Mouse (Mus musculus) liver, embryonic 11.5 days (tissue): ENCODE measurements at regions not wholly inside any gene's neighbourhood (a gene's known extent, or its start where the extent isn't known, plus 50 kb on each side); places are given as distances from the start of the nearest gene placed in this dataset.

ENCODE experiments used
- ATAC-seq: fragments of 200-750 bp; cut with Nextera tagmentation; replicated peaks from 2 replicates; pipeline ENCODE4 v1.8.0; 2017; ENCODE audit warnings: moderate number of reproducible peaks, mild to moderate bottlenecking, moderate TSS enrichment, moderate library complexity; ENCODE audit not compliant: low FRiP score
- DNase-seq: peaks from one replicate; pipeline ENCODE4 v3.0.0-alpha.2; 2017; ENCODE audit warnings: low spot score
- H3K27ac ChIP-seq: fragments of 300-500 bp; sonication (generic); 2 replicates; pipeline ENCODE4 v1.5.1; 2014; ENCODE audit warnings: mild to moderate bottlenecking, low read depth, low read length, control low read depth
- H3K27me3 ChIP-seq: fragments of 300-500 bp; sonication (generic); replicated peaks from 2 replicates; pipeline ENCODE4 v1.6.1; 2014; ENCODE audit warnings: low read length, mixed read lengths; ENCODE audit not compliant: control insufficient read depth, insufficient read depth
- H3K36me3 ChIP-seq: fragments of 300-500 bp; sonication (generic); 2 replicates; pipeline ENCODE4 v1.6.1; 2014; ENCODE audit warnings: mild to moderate bottlenecking, low read length, moderate library complexity, mixed read lengths; ENCODE audit not compliant: control insufficient read depth, insufficient read depth
- H3K4me1 ChIP-seq: fragments of 300-500 bp; sonication (generic); replicated peaks from 2 replicates; pipeline ENCODE4 v1.6.1; 2014; ENCODE audit warnings: low read length, mixed read lengths; ENCODE audit not compliant: control insufficient read depth, insufficient read depth
- H3K4me2 ChIP-seq: fragments of 300-500 bp; sonication (generic); 2 replicates; pipeline ENCODE4 v1.6.1; 2014; ENCODE audit warnings: mild to moderate bottlenecking, control low read depth, moderate library complexity
- H3K4me3 ChIP-seq: fragments of 300-500 bp; sonication (generic); 2 replicates; pipeline ENCODE4 v1.5.1; 2014; ENCODE audit warnings: low read depth, low read length, control low read depth
- H3K9ac ChIP-seq: fragments of 300-500 bp; sonication (generic); 2 replicates; pipeline ENCODE4 v1.6.1; 2014; ENCODE audit warnings: low read depth, low read length, control low read depth
- H3K9me3 ChIP-seq: fragments of 300-500 bp; sonication (generic); 2 replicates; pipeline ENCODE4 v1.6.1; 2016; ENCODE audit warnings: low read length, inconsistent platforms, mixed read lengths; ENCODE audit not compliant: control insufficient read depth
- WGBS: fragments of 180-500 bp; shearing (Covaris S2); extraction: QIAGEN DNeasy Blood & Tissue Kit; methylation state at CpG from one replicate; pipeline ENCODE4 v1.1.7; 2014; 5-methylcytosine and 5-hydroxymethylcytosine counted together

DNA sequence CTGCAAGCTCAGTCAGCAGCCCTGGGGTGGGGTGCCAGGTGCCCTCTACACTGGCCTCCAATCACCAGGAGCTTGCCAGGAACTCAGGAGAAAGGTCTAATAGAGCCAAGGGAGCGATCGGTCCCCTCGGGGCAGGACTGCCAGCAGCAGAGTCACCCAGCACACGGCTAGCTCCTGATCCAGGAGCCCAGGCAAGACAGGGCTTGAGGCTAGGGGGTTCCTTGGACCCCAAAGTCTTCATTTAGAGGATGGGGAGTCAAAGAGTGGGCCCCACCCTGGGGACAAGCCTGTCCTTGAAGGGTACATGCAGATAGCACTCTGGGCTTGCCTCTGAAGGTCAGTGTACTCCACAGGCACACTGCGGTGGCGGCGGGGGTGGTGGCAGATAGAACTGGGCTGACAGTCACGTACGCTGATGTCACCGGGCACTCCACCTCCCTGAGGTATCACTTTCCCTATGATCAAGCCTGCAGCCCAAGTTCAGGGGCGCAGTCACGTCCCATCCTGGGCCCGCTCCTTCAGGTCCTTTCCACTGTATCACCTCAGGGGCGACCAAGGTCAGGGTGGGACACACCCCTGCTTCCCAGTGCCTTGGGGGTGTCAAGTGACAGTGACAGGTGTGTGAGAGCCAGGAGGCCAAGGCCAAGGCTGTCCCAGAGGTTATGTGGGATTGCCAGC lies 114.2 kb upstream of the 1600014C23Rik start:
- Histone ChIP-seq H3K9me3 (peaks cover 4% of the 10 kb centered on the region), H3K27ac (no peak overlapping the region), H3K4me2 (no peak overlapping the region), H3K36me3 (no peaks in the 10 kb centered on the region), H3K27me3 (peaks cover 4% of the 10 kb centered on the region; the same call in 1 of the 2 replicates), H3K4me3 (no peak overlapping the region), H3K9ac (no peak overlapping the region), H3K4me1 (no peaks in the 10 kb centered on the region)
- WGBS, result 85% methylated on average over 14 of the region's 14 CpGs
- no peak for DNase-seq
- ATAC-seq, result no peak

DNA sequence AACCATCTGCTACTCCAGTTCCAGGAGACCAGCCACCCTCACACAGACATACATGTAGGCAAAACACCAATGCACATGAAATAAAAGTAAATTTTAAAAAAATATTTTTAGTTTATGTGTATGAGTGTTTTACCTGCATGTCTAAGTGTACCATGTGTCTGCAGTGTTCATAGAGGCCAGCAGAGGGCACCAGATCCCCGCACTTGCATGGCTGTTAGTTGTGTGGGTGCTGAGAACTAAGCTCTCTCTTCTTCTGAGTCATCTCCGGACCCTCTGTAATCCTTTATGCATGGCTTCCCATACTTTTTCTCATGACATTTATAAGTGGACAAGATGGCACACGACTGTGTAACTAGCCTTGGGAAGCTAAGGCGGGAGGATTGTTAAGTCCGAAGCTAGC lies 112.2 kb upstream of the 1600014C23Rik start:
- no peaks in the 10 kb centered on the region for H3K36me3 ChIP-seq
- no peak overlapping the region for H3K4me2 ChIP-seq
- H3K27ac ChIP-seq, result no peak overlapping the region
- no peak overlapping the region for H3K4me3 ChIP-seq
- H3K4me1 ChIP-seq, result no peaks in the 10 kb centered on the region
- WGBS, result 76% methylated on average over 5 of the region's 5 CpGs
- DNase-seq, result no peak
- 0 out of 2 replicates have a peak, but pooled peaks cover 3% of the 10 kb centered on the region for H3K27me3 ChIP-seq
- H3K9me3 ChIP-seq, result peaks cover 4% of the 10 kb centered on the region
- H3K9ac ChIP-seq, result no peak overlapping the region
- no peak for ATAC-seq

DNA sequence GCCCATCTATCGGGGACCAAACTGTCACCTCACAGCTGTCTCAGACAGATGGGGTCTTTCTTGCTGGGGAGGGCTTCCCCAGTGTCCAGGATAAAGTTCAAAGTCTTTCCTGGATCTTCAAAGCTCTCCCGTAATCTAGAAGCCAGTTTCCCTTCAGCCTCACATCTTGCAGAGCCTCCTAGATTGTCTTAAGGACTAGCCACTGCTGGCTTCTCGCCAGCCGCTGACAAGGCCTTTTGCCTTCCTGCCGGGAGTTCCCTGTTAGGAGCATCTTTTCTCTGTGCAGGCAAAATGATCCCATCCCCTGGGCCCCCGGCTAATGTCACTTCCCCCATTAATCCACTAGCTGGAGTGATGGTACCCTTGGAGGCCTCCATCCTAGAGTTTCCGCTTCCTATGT lies 103.1 kb upstream of the 1600014C23Rik start:
- H3K27me3 ChIP-seq, result no peaks in the 10 kb centered on the region
- no peak overlapping the region for H3K4me3 ChIP-seq
- no peaks in the 10 kb centered on the region for H3K36me3 ChIP-seq
- H3K9ac ChIP-seq, result no peak overlapping the region
- no peak for ATAC-seq
- H3K27ac ChIP-seq, result no peak overlapping the region
- no peak overlapping the region for H3K4me2 ChIP-seq
- no peaks in the 10 kb centered on the region for H3K4me1 ChIP-seq
- 64% methylated on average over 7 of the region's 7 CpGs for WGBS
- no peak for DNase-seq
- no peaks in the 10 kb centered on the region for H3K9me3 ChIP-seq

DNA sequence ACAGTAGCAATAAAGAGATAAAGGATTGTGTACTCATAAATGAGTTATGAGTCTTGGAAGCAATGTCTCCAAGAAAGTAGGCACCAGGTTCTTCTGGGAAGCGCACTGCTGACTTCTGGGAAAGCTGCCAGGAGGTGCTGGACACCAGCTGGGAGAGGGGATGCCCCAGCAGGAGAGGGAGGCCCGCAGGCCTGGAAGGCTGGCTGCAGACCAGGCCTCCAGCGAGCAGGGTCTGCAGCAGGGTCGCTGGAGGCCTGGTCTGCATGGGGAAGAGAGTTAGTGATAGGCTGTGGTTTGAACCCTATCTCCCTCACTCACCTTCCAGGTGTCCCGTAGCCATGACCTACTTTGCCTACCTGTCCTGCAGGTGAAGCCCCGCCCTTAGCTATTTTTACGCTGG lies 102.6 kb upstream of the 1600014C23Rik start:
- H3K9me3 ChIP-seq, result 0 out of 2 replicates have a peak, but pooled peaks cover 1% of the 10 kb centered on the region
- ATAC-seq, result no peak
- H3K4me2 ChIP-seq, result no peak overlapping the region
- H3K9ac ChIP-seq, result no peak overlapping the region
- H3K36me3 ChIP-seq, result no peaks in the 10 kb centered on the region
- H3K27me3 ChIP-seq, result no peaks in the 10 kb centered on the region
- WGBS, result 65% methylated on average over 7 of the region's 7 CpGs
- H3K4me3 ChIP-seq, result no peak overlapping the region
- H3K27ac ChIP-seq, result no peak overlapping the region
- H3K4me1 ChIP-seq, result no peaks in the 10 kb centered on the region
- DNase-seq, result no peak

DNA sequence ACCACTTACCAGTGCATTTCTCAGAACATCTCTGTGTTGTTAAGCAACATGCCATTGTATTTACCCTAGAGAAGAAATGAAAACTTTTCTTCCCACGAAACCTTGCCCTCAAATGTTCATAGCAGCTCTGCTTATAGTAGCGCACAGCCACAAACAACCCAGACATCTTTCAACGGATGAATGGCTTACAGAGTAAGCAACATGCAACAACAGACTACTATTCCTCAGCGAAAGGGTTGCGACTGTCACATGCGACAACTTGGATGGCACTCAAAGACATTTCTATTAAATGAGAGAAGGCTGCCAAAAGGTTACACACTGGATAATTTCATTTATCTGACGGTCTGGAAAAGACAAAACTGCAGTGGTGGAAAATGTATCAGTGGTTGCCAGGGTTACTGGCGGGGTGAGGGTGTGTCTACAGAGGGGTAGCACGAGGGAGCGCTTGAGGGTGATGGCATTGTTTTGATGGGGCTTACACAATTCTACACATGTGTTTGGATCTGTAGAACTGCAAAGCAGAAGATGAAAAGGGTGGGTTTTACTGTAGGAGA lies 101.0 kb upstream of the 1600014C23Rik start:
- Histone ChIP-seq H3K4me1 (no peaks in the 10 kb centered on the region), H3K27me3 (no peaks in the 10 kb centered on the region), H3K9me3 (0 out of 2 replicates have a peak, but pooled peaks cover 4% of the 10 kb centered on the region), H3K36me3 (no peaks in the 10 kb centered on the region), H3K27ac (no peak overlapping the region), H3K4me3 (no peak overlapping the region), H3K9ac (no peak overlapping the region), H3K4me2 (no peak overlapping the region)
- ATAC-seq (no peak), DNase-seq (no peak)
- WGBS, result 81% methylated on average over 10 of the region's 10 CpGs

DNA sequence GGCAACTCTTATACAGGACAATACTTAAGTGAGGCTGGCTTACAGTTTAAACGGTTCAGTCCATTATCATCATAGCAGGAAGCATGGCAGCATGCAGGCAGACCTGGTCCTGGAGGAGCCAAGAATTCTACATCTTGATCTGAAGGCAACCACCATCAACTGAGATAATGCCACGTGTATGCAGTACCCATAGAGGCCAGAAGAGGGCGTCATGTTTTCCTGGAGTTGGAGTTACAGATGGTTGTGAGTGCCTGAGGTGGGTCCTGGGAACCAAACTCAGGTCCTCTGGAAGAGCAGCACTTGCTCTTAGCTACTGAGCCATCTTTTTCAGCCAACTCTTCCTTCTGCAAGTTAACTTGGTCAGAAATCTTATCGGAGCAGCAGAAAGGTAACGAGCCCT lies 96.7 kb upstream of the 1600014C23Rik start:
- WGBS, result 80% methylated on average over 5 of the region's 5 CpGs
- Histone ChIP-seq H3K36me3 (no peaks in the 10 kb centered on the region), H3K9me3 (0 out of 2 replicates have a peak, but pooled peaks cover 4% of the 10 kb centered on the region), H3K27me3 (no peaks in the 10 kb centered on the region), H3K9ac (no peak overlapping the region), H3K4me3 (no peak overlapping the region), H3K4me2 (no peak overlapping the region), H3K4me1 (no peaks in the 10 kb centered on the region), H3K27ac (no peak overlapping the region)
- ATAC-seq (no peak), DNase-seq (no peak)

DNA sequence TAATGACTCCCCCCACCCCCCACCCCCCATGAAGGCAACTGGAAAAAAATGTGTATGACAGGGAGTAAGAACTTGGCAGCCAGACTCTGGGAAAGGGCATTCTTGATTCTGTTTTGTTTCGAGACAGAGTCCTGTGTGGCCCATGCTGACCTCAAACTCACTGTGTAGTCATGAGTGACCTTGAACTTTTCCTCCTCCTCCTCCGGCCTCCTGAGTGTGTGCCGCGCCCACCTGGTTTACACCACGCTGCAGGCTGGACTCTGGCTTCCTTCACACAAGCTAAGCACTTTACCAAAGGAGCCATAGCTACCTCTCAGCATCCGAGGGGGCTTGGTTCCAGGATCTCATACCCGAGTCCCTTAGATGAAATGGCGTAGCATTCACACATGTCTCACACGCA lies 95.9 kb upstream of the 1600014C23Rik start:
- WGBS, result 92% methylated on average over 9 of the region's 9 CpGs
- no peaks in the 10 kb centered on the region for H3K27me3 ChIP-seq
- ATAC-seq (no peak), DNase-seq (no peak)
- 0 out of 2 replicates have a peak, but pooled peaks cover 4% of the 10 kb centered on the region for H3K9me3 ChIP-seq
- no peak overlapping the region for H3K4me2 ChIP-seq
- H3K9ac ChIP-seq, result no peak overlapping the region
- H3K36me3 ChIP-seq, result no peaks in the 10 kb centered on the region
- H3K27ac ChIP-seq, result no peak overlapping the region
- H3K4me3 ChIP-seq, result no peak overlapping the region
- no peaks in the 10 kb centered on the region for H3K4me1 ChIP-seq

DNA sequence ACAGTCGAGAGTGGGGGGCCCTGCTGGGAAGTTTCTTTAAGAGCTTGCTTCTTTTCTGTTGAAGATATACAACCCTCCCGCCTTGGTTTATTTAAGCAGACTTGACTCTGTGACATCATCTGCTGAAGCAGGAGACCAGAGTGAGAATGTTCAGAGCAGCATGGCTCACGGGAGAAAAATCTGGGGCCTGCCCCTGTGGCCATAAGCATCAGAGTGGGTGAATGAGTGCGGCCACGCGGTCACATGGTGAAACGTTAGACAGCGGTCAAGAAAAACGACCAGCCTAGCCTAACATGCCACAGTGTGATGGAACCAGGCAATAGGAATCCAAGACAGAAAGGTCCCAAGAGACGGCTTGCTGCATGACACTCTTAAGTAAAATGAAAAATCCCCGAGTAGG lies 95.2 kb upstream of the 1600014C23Rik start:
- Histone ChIP-seq H3K4me3 (no peak overlapping the region), H3K36me3 (no peaks in the 10 kb centered on the region), H3K9me3 (0 out of 2 replicates have a peak, but pooled peaks cover 4% of the 10 kb centered on the region), H3K4me1 (no peaks in the 10 kb centered on the region), H3K4me2 (no peak overlapping the region), H3K27ac (no peak overlapping the region), H3K27me3 (no peaks in the 10 kb centered on the region), H3K9ac (no peak overlapping the region)
- 87% methylated on average over 11 of the region's 11 CpGs for WGBS
- ATAC-seq (no peak), DNase-seq (no peak)

DNA sequence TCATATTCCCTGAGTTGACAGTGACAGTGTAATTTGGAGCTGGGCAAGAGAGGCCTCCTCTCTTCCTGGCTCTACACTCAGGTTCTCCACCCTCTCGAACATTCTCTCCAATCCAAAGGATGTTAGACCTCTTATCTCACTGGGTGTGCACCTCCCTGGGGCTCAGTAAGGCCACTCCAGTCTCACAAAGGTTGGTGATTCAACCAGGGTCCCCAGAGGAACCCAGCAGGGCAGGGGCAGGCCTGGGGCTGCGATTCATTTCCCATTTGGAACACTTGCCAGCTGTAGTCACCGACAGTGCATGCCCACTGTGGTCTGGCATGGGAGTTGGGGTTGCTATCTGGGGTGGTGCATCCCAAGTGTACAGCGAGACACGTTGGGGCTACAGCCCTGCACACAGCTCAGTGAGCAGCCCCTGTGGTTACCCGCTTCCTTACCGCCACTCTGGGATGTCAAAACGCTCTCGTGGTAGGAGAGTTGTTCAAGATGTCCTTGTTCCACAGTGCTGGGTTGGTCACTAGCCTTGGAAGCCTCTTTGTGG lies 94.7 kb upstream of the 1600014C23Rik start:
- H3K27ac ChIP-seq, result no peak overlapping the region
- H3K9ac ChIP-seq, result no peak overlapping the region
- DNase-seq (no peak), ATAC-seq (no peak)
- 0 out of 2 replicates have a peak, but pooled peaks cover 4% of the 10 kb centered on the region for H3K9me3 ChIP-seq
- H3K4me1 ChIP-seq, result no peaks in the 10 kb centered on the region
- 68% methylated on average over 9 of the region's 9 CpGs for WGBS
- H3K36me3 ChIP-seq, result no peaks in the 10 kb centered on the region
- no peak overlapping the region for H3K4me3 ChIP-seq
- no peaks in the 10 kb centered on the region for H3K27me3 ChIP-seq
- no peak overlapping the region for H3K4me2 ChIP-seq
